Mouse (Mus musculus): Measurements from ENCODE around the gene Isy1.
"Not testable (repeated sequence)": the region's sequence is repeated elsewhere in the genome, so short reads cannot be mapped to it uniquely, and the experiment has no call there.

Isy1 gene

GRCm38 (mm10) chr6:87779174-87780165, 59.1 kb downstream of the Isy1 start:
- DNase-seq (ENCODE audit: low read depth, low spot score) = no peak

- DNase-seq (ENCODE audit: low read depth, low spot score) = no peak
These were observed 60.1 kb downstream of the Isy1 start for GRCm38 (mm10) chr6:87778294-87779173.

- DNase-seq (ENCODE audit: low read depth, low spot score) = no peak
These were observed 60.8 kb downstream of the Isy1 start, which contains the start of gene Gp9 for GRCm38 (mm10) chr6:87777842-87778241. Gene Gp9 (plus strand): TSS chr6:87778072.

GRCm38 (mm10) chr6:87776663-87777062, 61.9 kb downstream of the Isy1 start:
- no peak for DNase-seq (ENCODE audit: low read depth, low spot score)

- no peak for DNase-seq (ENCODE audit: low read depth, low spot score)
These were observed 62.9 kb downstream of the Isy1 start for GRCm38 (mm10) chr6:87775588-87776245.

GRCm38 (mm10) chr6:87774909-87775308, 63.7 kb downstream of the Isy1 start:
- DNase-seq (ENCODE audit: low read depth, low spot score) = no peak

GRCm38 (mm10) chr6:87774466-87774865, 64.1 kb downstream of the Isy1 start:
- DNase-seq (ENCODE audit: low read depth, low spot score) = no peak

GRCm38 (mm10) chr6:87770626-87771025, 68.0 kb downstream of the Isy1 start:
- DNase-seq (ENCODE audit: low read depth, low spot score) = no peak

- DNase-seq (ENCODE audit: low read depth, low spot score) = not testable (repeated sequence)
These were observed 74.3 kb downstream of the Isy1 start for GRCm38 (mm10) chr6:87764296-87764695.
